Mouse (Mus musculus) CH12.LX (cell line): ENCODE data around the gene Tomm6. TPM values are rescaled to one million over a fixed set of nuclear protein-coding genes. Genes with fewer than 3 reads are reported as not detected.

Experiments used
- DNase-seq: peaks from one replicate; pipeline ENCODE4 v3.0.0-alpha.2; 2013; ENCODE audit errors: extremely low read depth
- H3K27ac ChIP-seq: 2 replicates; pipeline ENCODE4 v1.5.1; 2012; ENCODE audit warnings: low read depth, mild to moderate bottlenecking, control low read depth, moderate library complexity; ENCODE audit not compliant: insufficient read depth
- H3K27me3 ChIP-seq: replicated peaks from 2 replicates; pipeline ENCODE3; 2012; ENCODE audit warnings: inconsistent platforms
- H3K36me3 ChIP-seq, 2 experiments: replicated peaks in 1 of 2; 2 replicates each; pipeline versions ENCODE3 to v1.6.1; 2012; ENCODE audit warnings: inconsistent platforms in 1 of 2, low read length in 1 of 2, mild to moderate bottlenecking in 1 of 2, mixed read lengths in 1 of 2, moderate library complexity in 1 of 2; ENCODE audit not compliant: control insufficient read depth in 1 of 2, insufficient read depth in 1 of 2
- H3K4me1 ChIP-seq, 2 experiments: 2 replicates each; pipeline ENCODE4 v1.6.1; 2012; ENCODE audit warnings: inconsistent platforms in 1 of 2, moderate library complexity in 1 of 2; ENCODE audit not compliant: insufficient read depth in 2 of 2, control insufficient read depth in 1 of 2
- H3K4me2 ChIP-seq: 2 replicates; pipeline ENCODE4 v1.6.1; 2012; ENCODE audit warnings: low read depth, mild to moderate bottlenecking, control low read depth; ENCODE audit not compliant: poor library complexity, insufficient read depth, severe bottlenecking
- H3K4me3 ChIP-seq, 3 experiments: fragments of 150-350 bp in 1 of 3; sonication (generic) in 1 of 3; replicated peaks in 1 of 3; 2 replicates each; pipeline versions ENCODE3 to v1.5.1; 2011 to 2012; ENCODE audit warnings: low read depth in 2 of 3, low read length in 2 of 3, mild to moderate bottlenecking in 2 of 3, moderate library complexity in 2 of 3, control low read depth in 1 of 3, improper control_type of control experiment in 1 of 3, inconsistent platforms in 1 of 3, mixed read lengths in 1 of 3; ENCODE audit not compliant: poor library complexity in 1 of 3
- H3K79me2 ChIP-seq: replicated peaks from 2 replicates; pipeline ENCODE4 v1.6.1; 2012; ENCODE audit warnings: mild to moderate bottlenecking, moderate library complexity; ENCODE audit not compliant: control insufficient read depth, poor library complexity, insufficient read depth, severe bottlenecking; ENCODE audit errors: extremely low read depth
- H3K9ac ChIP-seq: 2 replicates; pipeline ENCODE4 v1.6.1; 2012; ENCODE audit warnings: low read depth, mild to moderate bottlenecking, control low read depth, moderate library complexity; ENCODE audit not compliant: insufficient read depth
- H3K9me3 ChIP-seq: replicated peaks from 2 replicates; pipeline ENCODE3; 2012; ENCODE audit warnings: low read length, inconsistent platforms, mixed read lengths
- CHD1 ChIP-seq: IDR thresholded peaks from 2 replicates; pipeline ENCODE4 v1.6.1; 2012; ENCODE audit warnings: low read depth, low read length, improper control_type of control experiment, inconsistent platforms
- CHD2 ChIP-seq: IDR thresholded peaks from 2 replicates; pipeline ENCODE4 v1.6.1; 2011; ENCODE audit warnings: low read length, improper control_type of control experiment
- CTCF ChIP-seq, 2 experiments: IDR thresholded peaks in 1 of 2; conservative IDR thresholded peaks in 1 of 2; 2 replicates each; pipeline ENCODE4 v1.5.1; 2011 to 2012; ENCODE audit warnings: low read depth in 2 of 2, low read length in 2 of 2, improper control_type of control experiment in 1 of 2, inconsistent platforms in 1 of 2, mild to moderate bottlenecking in 1 of 2, moderate library complexity in 1 of 2
- ELF1 ChIP-seq: IDR thresholded peaks from 2 replicates; pipeline ENCODE4 v1.6.1; 2014; ENCODE audit warnings: low read depth, mild to moderate bottlenecking, inconsistent platforms, low read length, improper control_type of control experiment
- ETS1 ChIP-seq: conservative IDR thresholded peaks from 2 replicates; pipeline ENCODE4 v1.6.1; 2012; ENCODE audit warnings: low read depth, mild to moderate bottlenecking, inconsistent platforms, low read length, improper control_type of control experiment, moderate library complexity
- GABPA ChIP-seq: IDR thresholded peaks from 2 replicates; pipeline ENCODE4 v1.6.1; 2012; ENCODE audit warnings: low read depth, low read length, improper control_type of control experiment, inconsistent platforms; ENCODE audit not compliant: insufficient replicate concordance
- JUND ChIP-seq: conservative IDR thresholded peaks from 2 replicates; pipeline ENCODE4 v1.6.1; 2011; ENCODE audit warnings: low read depth, low read length, improper control_type of control experiment
- KAT2A ChIP-seq: IDR thresholded peaks from 2 replicates; pipeline ENCODE4 v1.6.1; 2012; ENCODE audit warnings: low read length, improper control_type of control experiment, inconsistent platforms; ENCODE audit not compliant: insufficient replicate concordance
- MAFK ChIP-seq: IDR thresholded peaks from 2 replicates; pipeline ENCODE4 v1.6.1; 2011; ENCODE audit warnings: low read length, improper control_type of control experiment; ENCODE audit not compliant: insufficient replicate concordance
- MAX ChIP-seq: IDR thresholded peaks from 2 replicates; pipeline ENCODE4 v1.6.1; 2011; ENCODE audit warnings: low read length, improper control_type of control experiment
- MAZ ChIP-seq: IDR thresholded peaks from 2 replicates; pipeline ENCODE4 v1.6.1; 2012; ENCODE audit warnings: low read depth, mild to moderate bottlenecking, inconsistent platforms, low read length, improper control_type of control experiment, moderate library complexity
- MYC ChIP-seq: IDR thresholded peaks from 2 replicates; pipeline ENCODE4 v1.6.1; 2011; ENCODE audit warnings: low read depth, mild to moderate bottlenecking, improper control_type of control experiment, low read length
- NELFE ChIP-seq: IDR thresholded peaks from 2 replicates; pipeline ENCODE4 v1.6.1; 2011; ENCODE audit warnings: low read depth, low read length, improper control_type of control experiment
- PAX5 ChIP-seq: IDR thresholded peaks from 2 replicates; pipeline ENCODE4 v1.6.1; 2012; ENCODE audit warnings: low read length, inconsistent platforms, mixed read lengths
- POLR2A ChIP-seq: IDR thresholded peaks from 2 replicates; pipeline ENCODE4 v1.6.1; 2011; ENCODE audit warnings: low read depth, mild to moderate bottlenecking, improper control_type of control experiment, low read length
- POLR2AphosphoS2 ChIP-seq: IDR thresholded peaks from 2 replicates; pipeline ENCODE4 v1.6.1; 2011; ENCODE audit warnings: low read depth, low read length, improper control_type of control experiment
- RAD21 ChIP-seq: IDR thresholded peaks from 2 replicates; pipeline ENCODE4 v1.6.1; 2011; ENCODE audit warnings: low read depth, mild to moderate bottlenecking, low read length, improper control_type of control experiment, moderate library complexity
- SIN3A ChIP-seq: IDR thresholded peaks from 2 replicates; pipeline ENCODE4 v1.6.1; 2012; ENCODE audit warnings: low read length, improper control_type of control experiment, inconsistent platforms
- TBP ChIP-seq: conservative IDR thresholded peaks from 2 replicates; pipeline ENCODE4 v1.6.1; 2011; ENCODE audit warnings: low read depth, low read length, improper control_type of control experiment
- UBTF ChIP-seq: IDR thresholded peaks from 2 replicates; pipeline ENCODE4 v1.6.1; 2012; ENCODE audit warnings: low read depth, mild to moderate bottlenecking, inconsistent platforms, low read length, improper control_type of control experiment, moderate library complexity
- USF1 ChIP-seq: IDR thresholded peaks from 2 replicates; pipeline ENCODE4 v1.6.1; 2014; ENCODE audit warnings: low read depth, mild to moderate bottlenecking, inconsistent platforms, low read length, improper control_type of control experiment
- USF2 ChIP-seq: conservative IDR thresholded peaks from 2 replicates; pipeline ENCODE4 v1.6.1; 2011; ENCODE audit warnings: low read depth, low read length, improper control_type of control experiment
- ZC3H11A ChIP-seq: IDR thresholded peaks from 2 replicates; pipeline ENCODE4 v1.6.1; 2012; ENCODE audit warnings: low read depth, mild to moderate bottlenecking, inconsistent platforms, low read length, improper control_type of control experiment
- ZMIZ1 ChIP-seq: IDR thresholded peaks from 2 replicates; pipeline ENCODE4 v1.6.1; 2012; ENCODE audit warnings: low read depth, mild to moderate bottlenecking, inconsistent platforms, low read length, improper control_type of control experiment
- ZNF384 ChIP-seq: IDR thresholded peaks from 2 replicates; pipeline ENCODE4 v1.6.1; 2012; ENCODE audit warnings: low read depth, low read length, improper control_type of control experiment, inconsistent platforms
- dilution Hi-C: fragments of 300-500 bp; cut with MboI; formaldehyde crosslinking; loops from 2 replicates; pipeline ENCODE4 v1.14.3; 2020; ENCODE audit warnings: low sequenced_read_pairs; ENCODE audit not compliant: extremely low pct_unique_long_range_greater_than_20kb, extremely low pct_ligation_motif_present
- in situ Hi-C: fragments of 300-500 bp; cut with MboI; formaldehyde crosslinking; loops from 3 replicates; pipeline ENCODE4 v1.14.3; 2019; ENCODE audit warnings: low sequenced_read_pairs, low pct_ligation_motif_present, low pct_unique_long_range_greater_than_20kb, mixed read lengths
- polyA plus RNA-seq: library from polyadenylated mRNA; unstranded; fragments of >175 nt; gene quantifications from 2 replicates; pipeline ENCODE4 v1.2.1, GENCODE M21; 2012; ENCODE audit warnings: low read depth; ENCODE audit not compliant: insufficient read length
- total RNA-seq, 2 experiments: library from RNA; depleted of rRNA; stranded (reverse); fragments of 300-350 nt in 1 of 2; fragments of >200 nt in 1 of 2; gene quantifications; 2 replicates each; pipeline ENCODE4 v1.2.3; 2012 to 2014

Gene Tomm6
- total and polyA plus RNA-seq, 3 experiments: 26.4 to 424 (median 46.1) TPM

GRCm38 (mm10) chr17:47699055-47699454 lies 10.9 kb upstream of the Tomm6 start:
- dilution Hi-C loops (no loop called here), in situ Hi-C loops (no loop called here)
- H3K4me3 ChIP-seq: no peak overlapping the region
- no peak overlapping the region for H3K27ac ChIP-seq
- H3K27me3 ChIP-seq: peaks cover 37% of the 10 kb centered on the region
- H3K79me2 ChIP-seq: no peaks in the 10 kb centered on the region
- TF ChIP-seq POLR2A (no peak), USF1 (no peak), MAFK (no peak), MYC (no peak), ETS1 (no peak), CHD1 (no peak), NELFE (no peak), CHD2 (no peak), KAT2A (no peak), ZNF384 (no peak)
- no peak overlapping the region for H3K9ac ChIP-seq
- peaks cover 0 to 8% of the 10 kb centered on the region in 2 experiments; a peak in 2 of 4 replicates for H3K4me1 ChIP-seq
- H3K4me2 ChIP-seq: no peak overlapping the region
- no peak for DNase-seq
- H3K9me3 ChIP-seq: no peaks in the 10 kb centered on the region
- peaks cover 2 to 15% of the 10 kb centered on the region in 2 experiments for H3K36me3 ChIP-seq

GRCm38 (mm10) chr17:47698156-47698555 lies 10.0 kb upstream of the Tomm6 start:
- H3K27me3 ChIP-seq: peaks cover 45% of the 10 kb centered on the region
- H3K4me2 ChIP-seq: no peak overlapping the region
- dilution Hi-C loops: no loop called here
- TF ChIP-seq POLR2A: no peak
- no peak for TF ChIP-seq RAD21
- no peak for TF ChIP-seq CHD1
- TF ChIP-seq ZC3H11A: no peak
- TF ChIP-seq USF1: no peak
- TF ChIP-seq POLR2AphosphoS2: no peak
- no peak for TF ChIP-seq KAT2A
- TF ChIP-seq MAZ: no peak
- no peak overlapping the region for H3K9ac ChIP-seq
- in situ Hi-C loops: no loop called here
- H3K36me3 ChIP-seq: peaks cover 2 to 13% of the 10 kb centered on the region in 2 experiments
- no peak overlapping the region for H3K27ac ChIP-seq
- peaks cover 0 to 8% of the 10 kb centered on the region in 2 experiments; a peak in 2 of 4 replicates for H3K4me1 ChIP-seq
- no peak overlapping the region for H3K4me3 ChIP-seq
- no peaks in the 10 kb centered on the region for H3K9me3 ChIP-seq
- no peaks in the 10 kb centered on the region for H3K79me2 ChIP-seq
- DNase-seq: no peak

GRCm38 (mm10) chr17:47695337-47695710 lies 7.1 kb upstream of the Tomm6 start:
- Histone ChIP-seq H3K4me1 (peaks cover 0 to 12% of the 10 kb centered on the region in 2 experiments; a peak in 2 of 4 replicates), H3K4me2 (peak overlapping the region; percentile 83), H3K79me2 (no peaks in the 10 kb centered on the region), H3K4me3 (peak overlapping the region; percentile 34 to 74 (median 61)), H3K9ac (peak overlapping the region; percentile 98), H3K27ac (no peak overlapping the region), H3K27me3 (peaks cover 71% of the 10 kb centered on the region), H3K9me3 (no peaks in the 10 kb centered on the region), H3K36me3 (peaks cover 0 to 4% of the 10 kb centered on the region in 2 experiments)
- dilution Hi-C loops: no loop called here
- no peak for DNase-seq
- in situ Hi-C loops: no loop called here
- TF ChIP-seq USF1 (no peak), MAX (no peak), MAZ (no peak), USF2 (no peak), PAX5 (no peak), JUND (no peak), RAD21 (no peak), TBP (no peak), CTCF (conservative IDR thresholded peaks at IDR 0.05 in 1 of 2, IDR thresholded peaks at IDR 0.05 in 1 of 2; ENCODE audit: low read depth in 2 of 2, low read length in 2 of 2) (no peak), GABPA (no peak), UBTF (no peak), KAT2A (no peak), ZNF384 (no peak), MYC (no peak), ZMIZ1 (no peak), ELF1 (no peak), SIN3A (no peak)
